Mouse (Mus musculus): ENCODE measurements at regions not wholly inside any gene's neighbourhood (a gene's known extent, or its start where the extent isn't known, plus 50 kb on each side); places are given as distances from the start of the nearest gene placed in this dataset.

- H3K36me3 ChIP-seq (ENCODE audit: control insufficient read depth, insufficient read depth, low read length) = no peaks in the 10 kb centered on the region
- no peak for DNase-seq
- H3K27me3 ChIP-seq (ENCODE audit: control insufficient read depth, insufficient read depth, low read length) = no peaks in the 10 kb centered on the region
- no peaks in the 10 kb centered on the region for H3K4me1 ChIP-seq (replicated peaks; ENCODE audit: control insufficient read depth, insufficient read depth, low read length)
- TF ChIP-seq POLR2A (IDR thresholded peaks at IDR 0.05; ENCODE audit: control insufficient read depth, extremely low read depth, insufficient read depth, low read length, poor library complexity) (no peak), CTCF (IDR thresholded peaks at IDR 0.05; ENCODE audit: borderline replicate concordance, control insufficient read depth, extremely low read depth, insufficient read depth, low read length, poor library complexity) (no peak)
- WGBS = 85% methylated on average over 9 of the region's 9 CpGs
- H3K27ac ChIP-seq (ENCODE audit: control insufficient read depth, insufficient read depth, low read length) = no peak overlapping the region
- no peak overlapping the region for H3K4me3 ChIP-seq (ENCODE audit: control insufficient read depth, insufficient read depth, low read length)
Measured at GRCm38 (mm10) chr5:117040878-117041277, 75.0 kb downstream of the Suds3 start.

GRCm38 (mm10) chr5:117037261-117037660 lies 78.7 kb downstream of the Suds3 start:
- TF ChIP-seq CTCF (IDR thresholded peaks at IDR 0.05; ENCODE audit: borderline replicate concordance, control insufficient read depth, extremely low read depth, insufficient read depth, low read length, poor library complexity) (no peak), POLR2A (IDR thresholded peaks at IDR 0.05; ENCODE audit: control insufficient read depth, extremely low read depth, insufficient read depth, low read length, poor library complexity) (no peak)

GRCm38 (mm10) chr5:117032130-117032529 lies 83.8 kb downstream of the Suds3 start:
- H3K36me3 ChIP-seq (ENCODE audit: control insufficient read depth, insufficient read depth, low read length) = no peaks in the 10 kb centered on the region
- TF ChIP-seq POLR2A (IDR thresholded peaks at IDR 0.05; ENCODE audit: control insufficient read depth, extremely low read depth, insufficient read depth, low read length, poor library complexity) = no peak
- TF ChIP-seq CTCF (IDR thresholded peaks at IDR 0.05; ENCODE audit: borderline replicate concordance, control insufficient read depth, extremely low read depth, insufficient read depth, low read length, poor library complexity) = no peak
- H3K4me1 ChIP-seq (replicated peaks; ENCODE audit: control insufficient read depth, insufficient read depth, low read length) = no peaks in the 10 kb centered on the region
- WGBS = 87% methylated on average over 10 of the region's 10 CpGs
- DNase-seq = no peak
- no peaks in the 10 kb centered on the region for H3K27me3 ChIP-seq (ENCODE audit: control insufficient read depth, insufficient read depth, low read length)
- no peak overlapping the region for H3K4me3 ChIP-seq (ENCODE audit: control insufficient read depth, insufficient read depth, low read length)
- H3K27ac ChIP-seq (ENCODE audit: control insufficient read depth, insufficient read depth, low read length) = no peak overlapping the region

More at GRCm38 (mm10) chr5:117037261-117037660, 78.7 kb downstream of the Suds3 start:
- peak; percentile 9 for DNase-seq
- H3K27me3 ChIP-seq (ENCODE audit: control insufficient read depth, insufficient read depth, low read length) = no peaks in the 10 kb centered on the region
- H3K27ac ChIP-seq (ENCODE audit: control insufficient read depth, insufficient read depth, low read length) = no peak overlapping the region
- H3K36me3 ChIP-seq (ENCODE audit: control insufficient read depth, insufficient read depth, low read length) = no peaks in the 10 kb centered on the region
- WGBS = 23% methylated on average over 3 of the region's 3 CpGs
- no peak overlapping the region for H3K4me3 ChIP-seq (ENCODE audit: control insufficient read depth, insufficient read depth, low read length)
- H3K4me1 ChIP-seq (replicated peaks; ENCODE audit: control insufficient read depth, insufficient read depth, low read length) = no peaks in the 10 kb centered on the region

- Histone ChIP-seq H3K36me3 (ENCODE audit: control insufficient read depth, insufficient read depth, low read length) (no peaks in the 10 kb centered on the region), H3K4me1 (replicated peaks; ENCODE audit: control insufficient read depth, insufficient read depth, low read length) (no peaks in the 10 kb centered on the region), H3K4me3 (ENCODE audit: control insufficient read depth, insufficient read depth, low read length) (no peak overlapping the region), H3K27me3 (ENCODE audit: control insufficient read depth, insufficient read depth, low read length) (no peaks in the 10 kb centered on the region), H3K27ac (ENCODE audit: control insufficient read depth, insufficient read depth, low read length) (no peak overlapping the region)
- DNase-seq = no peak
- TF ChIP-seq POLR2A (IDR thresholded peaks at IDR 0.05; ENCODE audit: control insufficient read depth, extremely low read depth, insufficient read depth, low read length, poor library complexity) (no peak), CTCF (IDR thresholded peaks at IDR 0.05; ENCODE audit: borderline replicate concordance, control insufficient read depth, extremely low read depth, insufficient read depth, low read length, poor library complexity) (no peak)
- WGBS = 89% methylated on average over 13 of the region's 13 CpGs
Measured at GRCm38 (mm10) chr5:117025689-117026383, 90.1 kb downstream of the Suds3 start.

- Histone ChIP-seq H3K27me3 (ENCODE audit: control insufficient read depth, insufficient read depth, low read length) (no peaks in the 10 kb centered on the region), H3K27ac (ENCODE audit: control insufficient read depth, insufficient read depth, low read length) (no peak overlapping the region), H3K36me3 (ENCODE audit: control insufficient read depth, insufficient read depth, low read length) (no peaks in the 10 kb centered on the region), H3K4me3 (ENCODE audit: control insufficient read depth, insufficient read depth, low read length) (no peak overlapping the region), H3K4me1 (replicated peaks; ENCODE audit: control insufficient read depth, insufficient read depth, low read length) (no peaks in the 10 kb centered on the region)
- DNase-seq = no peak
- TF ChIP-seq CTCF (IDR thresholded peaks at IDR 0.05; ENCODE audit: borderline replicate concordance, control insufficient read depth, extremely low read depth, insufficient read depth, low read length, poor library complexity) (no peak), POLR2A (IDR thresholded peaks at IDR 0.05; ENCODE audit: control insufficient read depth, extremely low read depth, insufficient read depth, low read length, poor library complexity) (no peak)
- WGBS = 78% methylated on average over 6 of the region's 6 CpGs
Measured at GRCm38 (mm10) chr5:117018419-117019150, 97.3 kb downstream of the Suds3 start.

GRCm38 (mm10) chr5:117011128-117011527 lies 104.8 kb downstream of the Suds3 start:
- Histone ChIP-seq H3K27ac (ENCODE audit: control insufficient read depth, insufficient read depth, low read length) (no peak overlapping the region), H3K4me3 (ENCODE audit: control insufficient read depth, insufficient read depth, low read length) (no peak overlapping the region), H3K4me1 (replicated peaks; ENCODE audit: control insufficient read depth, insufficient read depth, low read length) (no peaks in the 10 kb centered on the region), H3K36me3 (ENCODE audit: control insufficient read depth, insufficient read depth, low read length) (no peaks in the 10 kb centered on the region), H3K27me3 (ENCODE audit: control insufficient read depth, insufficient read depth, low read length) (no peaks in the 10 kb centered on the region)
- WGBS = 95% methylated on average over 7 of the region's 7 CpGs
- DNase-seq = no peak
- TF ChIP-seq POLR2A (IDR thresholded peaks at IDR 0.05; ENCODE audit: control insufficient read depth, extremely low read depth, insufficient read depth, low read length, poor library complexity) (no peak), CTCF (IDR thresholded peaks at IDR 0.05; ENCODE audit: borderline replicate concordance, control insufficient read depth, extremely low read depth, insufficient read depth, low read length, poor library complexity) (no peak)

Measured in thymus, adult 2 months (tissue).